In genomic region chr8:119345683-119346075, GRCm38 (mm10) we compare ENCODE assay signal across 8 mouse cellular contexts. TPM values are rescaled to one million over a fixed set of nuclear protein-coding genes. Genes with fewer than 3 reads are reported as not detected.
DNase-seq lines count a peak whose midpoint lies in the region; ATAC-seq and TF ChIP-seq lines count a peak whose summit lies in the region.

No protein-coding gene starts in this region.

- H3K36me3 ChIP-seq in heart, embryonic 12.5 days = peaks cover 44% of the 10 kb centered on the region
- H3K36me3 ChIP-seq in CH12.LX (replicated peaks in 1 of 2; ENCODE audit: control insufficient read depth in 1 of 2, insufficient read depth in 1 of 2, low read length in 1 of 2) = peaks cover 35 to 40% of the 10 kb centered on the region in 2 experiments
- H3K36me3 ChIP-seq in forebrain, embryonic 13.5 days (ENCODE audit: poor library complexity, severe bottlenecking) = peaks cover 43% of the 10 kb centered on the region
- H3K36me3 ChIP-seq in liver, embryonic 16.5 days (ENCODE audit: control insufficient read depth, insufficient read depth) = peaks cover 22% of the 10 kb centered on the region

- 74% methylated on average over 15 of the region's 15 CpGs for WGBS in heart, embryonic 12.5 days
- 84% methylated on average over 15 of the region's 15 CpGs for WGBS in forebrain, embryonic 13.5 days
- whole genome bisulfite sequencing in liver, embryonic 16.5 days (ENCODE audit: insufficient replicate concordance) = 57% methylated on average over 15 of the region's 15 CpGs

- no peak overlapping the region for H3K9ac ChIP-seq in heart, embryonic 12.5 days
- H3K9ac ChIP-seq in CH12.LX (ENCODE audit: insufficient read depth, low read depth) = peak overlapping the region; percentile 91; the same call in 1 of the 2 replicates
- H3K9ac ChIP-seq in forebrain, embryonic 13.5 days = no peak overlapping the region
- H3K9ac ChIP-seq in liver, embryonic 16.5 days (ENCODE audit: low read depth, low read length) = no peak overlapping the region

- H3K4me1 ChIP-seq in heart, embryonic 12.5 days (replicated peaks) = peaks cover 6% of the 10 kb centered on the region
- H3K4me1 ChIP-seq in CH12.LX (ENCODE audit: control insufficient read depth in 1 of 2, insufficient read depth in 2 of 2) = peaks cover 0 to 35% of the 10 kb centered on the region in 2 experiments; a peak in 2 of 4 replicates
- peaks cover 8% of the 10 kb centered on the region for H3K4me1 ChIP-seq in forebrain, embryonic 13.5 days
- H3K4me1 ChIP-seq in liver, embryonic 16.5 days (ENCODE audit: control insufficient read depth, low read depth, low read length) = peaks cover 6% of the 10 kb centered on the region

- H3K79me2 ChIP-seq in CH12.LX (replicated peaks; ENCODE audit: control insufficient read depth, extremely low read depth, insufficient read depth, poor library complexity, severe bottlenecking) = peaks cover 14% of the 10 kb centered on the region

- intact Hi-C loops in heart, postnatal 10 days (cut with DNase I) = no loop called here

- H3K27me3 ChIP-seq in heart, embryonic 12.5 days (replicated peaks) = no peaks in the 10 kb centered on the region
- no peaks in the 10 kb centered on the region for H3K27me3 ChIP-seq in CH12.LX (replicated peaks)
- H3K27me3 ChIP-seq in forebrain, embryonic 13.5 days = peaks cover 15% of the 10 kb centered on the region; the same call in 1 of the 2 replicates
- H3K27me3 ChIP-seq in liver, embryonic 16.5 days (ENCODE audit: control insufficient read depth, insufficient read depth, low read depth, low read length) = no peaks in the 10 kb centered on the region

- TF ChIP-seq EP300 in CH12.LX (IDR thresholded peaks at IDR 0.05; ENCODE audit: low read length) = no peak

- TF ChIP-seq RAD21 in CH12.LX (IDR thresholded peaks at IDR 0.05; ENCODE audit: low read depth, low read length) = no peak

- H3K4me3 ChIP-seq in heart, embryonic 12.5 days = peak overlapping the region; percentile 91; the same call in 1 of the 2 replicates
- peak overlapping the region in 2 of 3 experiments; percentile 82 to 98 for H3K4me3 ChIP-seq in CH12.LX (replicated peaks in 1 of 3; ENCODE audit: low read depth in 2 of 3, low read length in 2 of 3, poor library complexity in 1 of 3)
- peak overlapping the region; percentile 93; the same call in 1 of the 2 replicates for H3K4me3 ChIP-seq in forebrain, embryonic 13.5 days
- H3K4me3 ChIP-seq in liver, embryonic 16.5 days (ENCODE audit: low read depth, low read length) = peak overlapping the region; percentile 80

- ATAC-seq in heart, embryonic 12.5 days (ENCODE audit: insufficient number of reproducible peaks, low FRiP score) = no peak
- ATAC-seq in forebrain, embryonic 13.5 days = no peak
- ATAC-seq in liver, embryonic 16.5 days (ENCODE audit: low read depth) = no peak

- DNase-seq in heart, postnatal 10 days = no peak
- DNase-seq in CH12.LX (ENCODE audit: extremely low read depth) = peak; percentile 30
- no peak for DNase-seq in right cerebral cortex, postnatal 14 days
- no peak for DNase-seq in layer of hippocampus, postnatal 25 days (ENCODE audit: extremely low spot score in 1 of 2, low spot score in 1 of 2)
- DNase-seq in spleen, postnatal 10 days (ENCODE audit: low spot score in 2 of 2) = no peak

- dilution Hi-C loops in CH12.LX (cut with MboI; ENCODE audit: extremely low pct_ligation_motif_present, extremely low pct_unique_long_range_greater_than_20kb, low sequenced_read_pairs) = no loop called here

- peak in 1 of 2 experiments; percentile 43; a peak in 2 of 4 replicates for TF ChIP-seq CTCF in CH12.LX (conservative IDR thresholded peaks at IDR 0.05 in 1 of 2, IDR thresholded peaks at IDR 0.05 in 1 of 2; ENCODE audit: low read depth in 2 of 2, low read length in 2 of 2)

- H3K9me3 ChIP-seq in heart, embryonic 12.5 days (replicated peaks) = no peaks in the 10 kb centered on the region; the same call in 1 of the 2 replicates
- H3K9me3 ChIP-seq in CH12.LX (replicated peaks; ENCODE audit: low read length) = no peaks in the 10 kb centered on the region
- no peaks in the 10 kb centered on the region; the same call in 1 of the 2 replicates for H3K9me3 ChIP-seq in forebrain, embryonic 13.5 days (replicated peaks)
- H3K9me3 ChIP-seq in liver, embryonic 16.5 days (replicated peaks; ENCODE audit: control insufficient read depth, low read length) = no peaks in the 10 kb centered on the region

- no peak for TF ChIP-seq POLR2A in CH12.LX (IDR thresholded peaks at IDR 0.05; ENCODE audit: low read depth, low read length)

- no peak overlapping the region for H3K27ac ChIP-seq in heart, embryonic 12.5 days (ENCODE audit: poor library complexity, severe bottlenecking)
- no peak overlapping the region for H3K27ac ChIP-seq in CH12.LX (ENCODE audit: insufficient read depth, low read depth)
- H3K27ac ChIP-seq in forebrain, embryonic 13.5 days = no peak overlapping the region
- no peak overlapping the region for H3K27ac ChIP-seq in liver, embryonic 16.5 days (ENCODE audit: low read length)

- in situ Hi-C loops in CH12.LX (cut with MboI; ENCODE audit: low pct_ligation_motif_present, low pct_unique_long_range_greater_than_20kb, low sequenced_read_pairs) = no loop called here

- peak overlapping the region; percentile 75 for H3K4me2 ChIP-seq in heart, embryonic 12.5 days
- peak overlapping the region; percentile 98 for H3K4me2 ChIP-seq in CH12.LX (ENCODE audit: insufficient read depth, low read depth, poor library complexity, severe bottlenecking)
- peak overlapping the region; percentile 78 for H3K4me2 ChIP-seq in forebrain, embryonic 13.5 days
- peak overlapping the region; percentile 82 for H3K4me2 ChIP-seq in liver, embryonic 16.5 days (ENCODE audit: low read depth, low read length)

TF ChIP-seq in CH12.LX, 34 proteins besides CTCF, POLR2A, EP300 and RAD21:
- TF ChIP-seq TCF12 (IDR thresholded peaks at IDR 0.05; ENCODE audit: low read depth, low read length) (no peak), UBTF (IDR thresholded peaks at IDR 0.05; ENCODE audit: low read depth, low read length) (no peak), E2F4 (IDR thresholded peaks at IDR 0.05; ENCODE audit: insufficient replicate concordance, low read depth, low read length) (no peak)

RNA-seq across cellular contexts. Expression of gene Hsbp1, which starts 1.4 kb away (rescaled TPM):
- polyA plus RNA-seq in heart, embryonic 12.5 days (2016; fragmentation: Nextera tagmentation; extraction: Ambion mirVana) = 268 and 275 TPM in 2 replicates
- 100 to 1,000 TPM; 195 to 207 TPM for total RNA-seq in heart, postnatal 10 days (2021)
- total RNA-seq in CH12.LX (2012; rRNA removed) (55.8 and 61.7 TPM in 2 replicates), CH12.LX (2014; rRNA removed) (53.8 and 59.0 TPM in 2 replicates)
- polyA plus RNA-seq in CH12.LX (2012; ENCODE audit: insufficient read length, low read depth) = 66.9 and 89.0 TPM in 2 replicates
- 465 and 467 TPM in 2 replicates for polyA plus RNA-seq in forebrain, embryonic 13.5 days (2015; fragmentation: Nextera tagmentation; extraction: Ambion mirVana)
- 82.7 and 86.9 TPM in 2 replicates for polyA plus RNA-seq in liver, embryonic 16.5 days (2015; fragmentation: Nextera tagmentation; extraction: Ambion mirVana)
- total RNA-seq in layer of hippocampus, postnatal 25 days (2021) = 100 to 1,000 TPM; 364 to 405 TPM

RNA-seq across cellular contexts. Expression of gene Mlycd, which starts 49.0 kb away (rescaled TPM):
- polyA plus RNA-seq in heart, embryonic 12.5 days (2016; fragmentation: Nextera tagmentation; extraction: Ambion mirVana) = 19.3 and 20.1 TPM in 2 replicates
- total RNA-seq in heart, postnatal 10 days (2021) = 100 to 1,000 TPM in 1 of 2 experiments, 10 to 100 TPM in 1; 98.4 to 115 TPM
- total RNA-seq in CH12.LX (2012; rRNA removed) (8.7 and 12.3 TPM in 2 replicates), CH12.LX (2014; rRNA removed) (4.5 and 5.1 TPM in 2 replicates)
- polyA plus RNA-seq in CH12.LX (2012; ENCODE audit: insufficient read length, low read depth) = 4.2 and 4.4 TPM in 2 replicates
- polyA plus RNA-seq in forebrain, embryonic 13.5 days (2015; fragmentation: Nextera tagmentation; extraction: Ambion mirVana) = 11.0 and 11.1 TPM in 2 replicates
- polyA plus RNA-seq in liver, embryonic 16.5 days (2015; fragmentation: Nextera tagmentation; extraction: Ambion mirVana) = 10.0 and 12.1 TPM in 2 replicates
- 10 to 100 TPM; 28.7 to 30.0 TPM for total RNA-seq in layer of hippocampus, postnatal 25 days (2021)
